Mouse (Mus musculus): ENCODE results near the gene Hfe2.

Hfe2 gene

GRCm38 (mm10) chr3:96558668-96559196 is 33.8 kb downstream of the Hfe2 start:
- peak in 1 of 2 experiments; percentile 8 for DNase-seq

- DNase-seq, result peak in 1 of 2 experiments; percentile 30
Measured at GRCm38 (mm10) chr3:96559398-96559910, 34.5 kb downstream of the Hfe2 start.

GRCm38 (mm10) chr3:96559911-96560850 is 35.2 kb downstream of the Hfe2 start:
- DNase-seq, result peak; percentile 35 to 47

- peak; percentile 29 to 47 for DNase-seq
Measured at GRCm38 (mm10) chr3:96560881-96561668, 36.1 kb downstream of the Hfe2 start.

- DNase-seq, result peak; percentile 49 to 74
Measured at GRCm38 (mm10) chr3:96561946-96562681, 37.1 kb downstream of the Hfe2 start.

GRCm38 (mm10) chr3:96563267-96563666 is 38.3 kb downstream of the Hfe2 start:
- peak; percentile 26 to 37 for DNase-seq

GRCm38 (mm10) chr3:96563911-96564632 is 39.1 kb downstream of the Hfe2 start:
- DNase-seq, result peak; percentile 63 to 73

GRCm38 (mm10) chr3:96564633-96565032 is 39.7 kb downstream of the Hfe2 start:
- peak; percentile 62 to 75 for DNase-seq

- DNase-seq, result peak in 1 of 2 experiments; percentile 3
Measured at GRCm38 (mm10) chr3:96565105-96565504, 40.1 kb downstream of the Hfe2 start.

GRCm38 (mm10) chr3:96566661-96567450 is 41.9 kb downstream of the Hfe2 start:
- peak; percentile 75 to 81 for DNase-seq

GRCm38 (mm10) chr3:96568605-96569004 is 43.6 kb downstream of the Hfe2 start:
- peak; percentile 41 to 49 for DNase-seq

GRCm38 (mm10) chr3:96569506-96569905 is 44.5 kb downstream of the Hfe2 start:
- peak; percentile 32 to 40 for DNase-seq

- DNase-seq, result peak in 1 of 2 experiments; percentile 17
Measured at GRCm38 (mm10) chr3:96569966-96570605, 45.1 kb downstream of the Hfe2 start.

GRCm38 (mm10) chr3:96570643-96571042 is 45.7 kb downstream of the Hfe2 start:
- no peak for DNase-seq

- DNase-seq, result no peak
Measured at GRCm38 (mm10) chr3:96571336-96571735, 46.4 kb downstream of the Hfe2 start.

GRCm38 (mm10) chr3:96571896-96572698 is 47.1 kb downstream of the Hfe2 start:
- peak; percentile 78 to 81 for DNase-seq

- peak; percentile 62 to 73 for DNase-seq
Measured at GRCm38 (mm10) chr3:96573611-96574511, 48.9 kb downstream of the Hfe2 start.
